Mouse (Mus musculus) olfactory bulb, adult 2 months (tissue): Measurements from ENCODE around the gene Smc1b.

Experiments used
- CTCF ChIP-seq: fragments of 200-500 bp; IDR thresholded peaks from 2 replicates; pipeline ENCODE4 v1.5.1; 2012; ENCODE audit warnings: low read depth, mild to moderate bottlenecking, low read length, moderate library complexity; ENCODE audit not compliant: insufficient read depth
- POLR2A ChIP-seq: fragments of 200-500 bp; IDR thresholded peaks from 2 replicates; pipeline ENCODE4 v1.6.1; 2012; ENCODE audit warnings: mild to moderate bottlenecking, low read depth, low read length, moderate library complexity; ENCODE audit not compliant: insufficient read depth

DNA sequence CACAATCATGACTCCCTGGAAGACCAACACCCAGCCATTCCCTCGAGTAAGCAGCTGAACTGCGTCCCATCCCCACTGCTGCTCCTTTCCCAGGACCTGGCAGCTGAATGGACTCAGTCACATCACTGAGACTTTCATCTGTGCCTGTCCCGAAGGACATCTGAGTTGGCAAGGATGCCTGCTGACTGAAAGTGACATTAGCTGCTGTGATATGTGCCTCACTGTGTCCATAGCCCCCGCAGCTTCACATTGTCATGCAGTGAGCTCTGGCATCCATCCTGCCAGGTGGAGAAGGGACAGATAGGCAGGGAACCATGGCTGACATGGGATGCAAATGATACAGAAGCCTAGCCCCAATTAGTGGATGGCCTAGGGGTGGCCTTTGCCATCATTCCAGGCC is 76.6 kb downstream of the Smc1b start:
- TF ChIP-seq POLR2A (no peak), CTCF (no peak)
